Comparison of ENCODE assay signal across 8 mouse cellular contexts in genomic region chr17:35994175-35994878, GRCm38 (mm10). TPM values are rescaled to one million over a fixed set of nuclear protein-coding genes. Genes with fewer than 3 reads are reported as not detected.
DNase-seq lines count a peak whose midpoint lies in the region; ATAC-seq and TF ChIP-seq lines count a peak whose summit lies in the region.

No protein-coding gene starts in this region.

- 0 out of 2 replicates have a peak overlapping the region, but pooled peaks have one; percentile 1 for H3K27ac ChIP-seq in heart, embryonic 12.5 days (ENCODE audit: poor library complexity, severe bottlenecking)
- H3K27ac ChIP-seq in kidney, embryonic 16.5 days (ENCODE audit: low read length), result 0 out of 2 replicates have a peak overlapping the region, but pooled peaks have one; percentile 39
- H3K27ac ChIP-seq in liver, adult 2 months (replicated peaks; ENCODE audit: insufficient read depth, low read depth, low read length), result peak overlapping the region; percentile 68

- H3K79me2 ChIP-seq in C2C12 (ENCODE audit: control insufficient read depth, insufficient read depth) (peaks cover 45% of the 10 kb centered on the region), myocyte (ENCODE audit: control insufficient read depth, insufficient read depth) (peaks cover 41% of the 10 kb centered on the region)
- H3K79me2 ChIP-seq in liver, adult 2 months (ENCODE audit: control insufficient read depth, insufficient read depth, low read length), result peaks cover 4% of the 10 kb centered on the region; the same call in 1 of the 2 replicates

- TF ChIP-seq CTCF in C2C12 (IDR thresholded peaks at IDR 0.05; ENCODE audit: control insufficient read depth, insufficient read depth, insufficient read length), result no peak
- no peak for TF ChIP-seq CTCF in brain, embryonic 14.5 days (IDR thresholded peaks at IDR 0.05; ENCODE audit: borderline replicate concordance, extremely low read depth, insufficient read depth, insufficient read length)
- TF ChIP-seq CTCF in liver, adult 2 months (IDR thresholded peaks at IDR 0.05; ENCODE audit: low read depth, low read length), result no peak

- H3K36me3 ChIP-seq in C2C12 (ENCODE audit: control insufficient read depth, insufficient read depth), result no peaks in the 10 kb centered on the region
- peaks cover 6% of the 10 kb centered on the region for H3K36me3 ChIP-seq in erythroblast, embryonic 14.5 days (ENCODE audit: control insufficient read depth)
- peaks cover 4% of the 10 kb centered on the region for H3K36me3 ChIP-seq in heart, embryonic 12.5 days
- peaks cover 4% of the 10 kb centered on the region for H3K36me3 ChIP-seq in kidney, embryonic 16.5 days (ENCODE audit: insufficient read depth, low read length)
- no peaks in the 10 kb centered on the region for H3K36me3 ChIP-seq in liver, adult 2 months (ENCODE audit: control insufficient read depth, insufficient read depth, low read length)
- no peaks in the 10 kb centered on the region for H3K36me3 ChIP-seq in myocyte (ENCODE audit: control insufficient read depth, insufficient read depth)

- H3K4me3 ChIP-seq in C2C12 (ENCODE audit: insufficient read depth, poor library complexity, severe bottlenecking) (peak overlapping the region; percentile 49), myocyte (peak overlapping the region; percentile 74)
- peak overlapping the region; percentile 83 for H3K4me3 ChIP-seq in erythroblast, embryonic 14.5 days (replicated peaks)
- peak overlapping the region; percentile 65 for H3K4me3 ChIP-seq in heart, embryonic 12.5 days
- H3K4me3 ChIP-seq in kidney, embryonic 16.5 days (ENCODE audit: low read length), result peak overlapping the region; percentile 62
- peak overlapping the region; percentile 55 for H3K4me3 ChIP-seq in liver, adult 2 months (ENCODE audit: insufficient read depth, low read depth, low read length)

- H3K9ac ChIP-seq in heart, embryonic 12.5 days, result peak overlapping the region; percentile 71
- peak overlapping the region; percentile 65 for H3K9ac ChIP-seq in kidney, embryonic 16.5 days (replicated peaks; ENCODE audit: low read length)
- H3K9ac ChIP-seq in liver, adult 2 months (ENCODE audit: low read depth, low read length), result peak overlapping the region; percentile 67

- peak; percentile 36; the same call in 1 of the 2 replicates for TF ChIP-seq POLR2A in brain, embryonic 14.5 days (IDR thresholded peaks at IDR 0.05; ENCODE audit: borderline replicate concordance, extremely low read depth, insufficient read depth, insufficient read length, poor library complexity, severe bottlenecking)
- TF ChIP-seq POLR2A in liver, adult 2 months (IDR thresholded peaks at IDR 0.05; ENCODE audit: extremely low read depth, insufficient read depth, low read length), result peak; percentile 67
- peak; percentile 82 for TF ChIP-seq POLR2A in myocyte (IDR thresholded peaks at IDR 0.05; ENCODE audit: insufficient read length, low read depth)

- H3K4me2 ChIP-seq in heart, embryonic 12.5 days, result peak overlapping the region; percentile 88
- peak overlapping the region; percentile 80 for H3K4me2 ChIP-seq in kidney, embryonic 16.5 days (replicated peaks; ENCODE audit: low read depth, low read length)
- peak overlapping the region; percentile 83 for H3K4me2 ChIP-seq in myocyte (ENCODE audit: low read depth)

- peak overlapping the region; percentile 58 for H3ac ChIP-seq in C2C12 (ENCODE audit: control insufficient read depth, insufficient read length, low read depth)
- no peak overlapping the region for H3ac ChIP-seq in myocyte (ENCODE audit: control insufficient read depth, insufficient read length)

- H3K27me3 ChIP-seq in C2C12 (ENCODE audit: control insufficient read depth, insufficient read depth, insufficient read length) (no peaks in the 10 kb centered on the region), myocyte (ENCODE audit: control insufficient read depth, insufficient read depth, insufficient read length) (no peaks in the 10 kb centered on the region)
- H3K27me3 ChIP-seq in erythroblast, embryonic 14.5 days (ENCODE audit: control insufficient read depth), result no peaks in the 10 kb centered on the region
- no peaks in the 10 kb centered on the region for H3K27me3 ChIP-seq in heart, embryonic 12.5 days (replicated peaks)
- no peaks in the 10 kb centered on the region for H3K27me3 ChIP-seq in kidney, embryonic 16.5 days (ENCODE audit: insufficient read depth, low read length)
- H3K27me3 ChIP-seq in liver, adult 2 months (ENCODE audit: control insufficient read depth, insufficient read depth, low read length), result no peaks in the 10 kb centered on the region

- peak; percentile 95 for DNase-seq in brain, embryonic 14.5 days (ENCODE audit: low read depth)
- peak; percentile 86 for DNase-seq in liver, adult 2 months (ENCODE audit: extremely low read depth, low read depth, low spot score)
- peak; percentile 82 to 87 for DNase-seq in spleen, postnatal 4 days (ENCODE audit: low spot score in 2 of 2)

- H3K9me3 ChIP-seq in erythroblast, embryonic 14.5 days (ENCODE audit: control insufficient read depth, low read length), result no peaks in the 10 kb centered on the region
- no peaks in the 10 kb centered on the region for H3K9me3 ChIP-seq in heart, embryonic 12.5 days (replicated peaks)
- no peaks in the 10 kb centered on the region for H3K9me3 ChIP-seq in kidney, embryonic 16.5 days (ENCODE audit: low read length)

- 3% methylated on average over 31 of the region's 31 CpGs for WGBS in heart, embryonic 12.5 days
- 3% methylated on average over 31 of the region's 31 CpGs for WGBS in kidney, embryonic 16.5 days
- under 1% methylated on average over 31 of the region's 31 CpGs for WGBS in liver, adult 2 months

- ATAC-seq in heart, embryonic 12.5 days (ENCODE audit: insufficient number of reproducible peaks, low FRiP score), result peak; percentile 62
- peak; percentile 62; the same call in 1 of the 2 replicates for ATAC-seq in kidney, embryonic 16.5 days (ENCODE audit: low FRiP score, low TSS enrichment)

- peaks cover 61% of the 10 kb centered on the region for H3K4me1 ChIP-seq in erythroblast, embryonic 14.5 days (ENCODE audit: control insufficient read depth)
- peaks cover 16% of the 10 kb centered on the region for H3K4me1 ChIP-seq in heart, embryonic 12.5 days (replicated peaks)
- peaks cover 8% of the 10 kb centered on the region for H3K4me1 ChIP-seq in kidney, embryonic 16.5 days (ENCODE audit: insufficient read depth, low read length)
- H3K4me1 ChIP-seq in liver, adult 2 months (ENCODE audit: control insufficient read depth, insufficient read depth, low read length), result peaks cover 7% of the 10 kb centered on the region

- peaks cover 30% of the 10 kb centered on the region for H3K79me3 ChIP-seq in C2C12 (ENCODE audit: low read depth)

TF ChIP-seq in C2C12, 6 proteins besides CTCF, POLR2A, EP300 and RAD21 (continues in another document):
- no peak for TF ChIP-seq MYOD1 (IDR thresholded peaks at IDR 0.05; ENCODE audit: control insufficient read depth, insufficient read length, low read depth)

TF ChIP-seq in myocyte, 11 proteins besides CTCF, POLR2A, EP300 and RAD21 (continues in another document):
- TF ChIP-seq REST (IDR thresholded peaks at IDR 0.05; ENCODE audit: insufficient read depth, insufficient read length), result no peak
- peak; percentile 85 for TF ChIP-seq POLR2AphosphoS2 (IDR thresholded peaks at IDR 0.05; ENCODE audit: insufficient read length, low read depth)

RNA-seq across cellular contexts. Expression of gene Prr3, which starts 14.3 kb away (rescaled TPM):
- 13.7 TPM for polyA plus RNA-seq in C2C12 (2012; fragmentation: generic; extraction: Trizol)
- polyA plus RNA-seq in brain, embryonic 14.5 days (2012; rRNA removed), result 72.1 and 81.6 TPM in 2 replicates
- 0.18 and 0.30 TPM in 2 replicates for polyA plus RNA-seq in erythroblast, embryonic 14.5 days (2012)
- polyA plus RNA-seq in heart, embryonic 12.5 days (2016; fragmentation: Nextera tagmentation; extraction: Ambion mirVana), result 17.6 and 18.5 TPM in 2 replicates
- 46.6 and 47.9 TPM in 2 replicates for polyA plus RNA-seq in kidney, embryonic 16.5 days (2015; fragmentation: Nextera tagmentation; extraction: Ambion mirVana)
- total RNA-seq in liver, adult 2 months (2014; rRNA removed), result 1.8 and 2.9 TPM in 2 replicates
- 5.0 and 8.3 TPM in 2 replicates for polyA plus RNA-seq in liver, adult 2 months (2012; rRNA removed)
- polyA plus RNA-seq in myocyte (2012; fragmentation: generic; extraction: Trizol), result 14.1 TPM

RNA-seq across cellular contexts. Expression of gene Gnl1, which starts 14.7 kb away (rescaled TPM):
- polyA plus RNA-seq in C2C12 (2012; fragmentation: generic; extraction: Trizol) (71.7 TPM), myocyte (2012; fragmentation: generic; extraction: Trizol) (64.1 TPM)
- 31.2 and 52.4 TPM in 2 replicates for polyA plus RNA-seq in brain, embryonic 14.5 days (2012; rRNA removed)
- polyA plus RNA-seq in erythroblast, embryonic 14.5 days (2012), result 1.5 and 1.9 TPM in 2 replicates
- polyA plus RNA-seq in heart, embryonic 12.5 days (2016; fragmentation: Nextera tagmentation; extraction: Ambion mirVana), result 39.8 and 42.4 TPM in 2 replicates
- polyA plus RNA-seq in kidney, embryonic 16.5 days (2015; fragmentation: Nextera tagmentation; extraction: Ambion mirVana), result 55.7 and 57.8 TPM in 2 replicates
- total RNA-seq in liver, adult 2 months (2014; rRNA removed), result 8.8 and 9.3 TPM in 2 replicates
- polyA plus RNA-seq in liver, adult 2 months (2012; rRNA removed), result 8.4 and 8.9 TPM in 2 replicates

RNA-seq across cellular contexts. Expression of gene Abcf1, which starts 24.8 kb away (rescaled TPM):
- 82.6 TPM for polyA plus RNA-seq in C2C12 (2012; fragmentation: generic; extraction: Trizol)
- polyA plus RNA-seq in brain, embryonic 14.5 days (2012; rRNA removed), result 78.3 and 89.3 TPM in 2 replicates
- 14.0 and 24.6 TPM in 2 replicates for polyA plus RNA-seq in erythroblast, embryonic 14.5 days (2012)
- polyA plus RNA-seq in heart, embryonic 12.5 days (2016; fragmentation: Nextera tagmentation; extraction: Ambion mirVana), result 73.9 and 76.5 TPM in 2 replicates
- 80.7 and 95.8 TPM in 2 replicates for polyA plus RNA-seq in kidney, embryonic 16.5 days (2015; fragmentation: Nextera tagmentation; extraction: Ambion mirVana)
- total RNA-seq in liver, adult 2 months (2014; rRNA removed), result 24.1 and 24.6 TPM in 2 replicates
- 41.1 and 43.2 TPM in 2 replicates for polyA plus RNA-seq in liver, adult 2 months (2012; rRNA removed)
- polyA plus RNA-seq in myocyte (2012; fragmentation: generic; extraction: Trizol), result 90.1 TPM

RNA-seq across cellular contexts. Expression of gene H2-T24, which starts 26.0 kb away (rescaled TPM):
- polyA plus RNA-seq in C2C12 (2012; fragmentation: generic; extraction: Trizol), result 0.16 TPM
- 0.08 and 0.19 TPM in 2 replicates for polyA plus RNA-seq in brain, embryonic 14.5 days (2012; rRNA removed)
- polyA plus RNA-seq in erythroblast, embryonic 14.5 days (2012), result 0.91 and 0.98 TPM in 2 replicates
- polyA plus RNA-seq in heart, embryonic 12.5 days (2016; fragmentation: Nextera tagmentation; extraction: Ambion mirVana), result 3.4 and 3.9 TPM in 2 replicates
- 2.2 and 3.1 TPM in 2 replicates for polyA plus RNA-seq in kidney, embryonic 16.5 days (2015; fragmentation: Nextera tagmentation; extraction: Ambion mirVana)
- 4.9 and 5.3 TPM in 2 replicates for total RNA-seq in liver, adult 2 months (2014; rRNA removed)
- polyA plus RNA-seq in liver, adult 2 months (2012; rRNA removed), result 1.9 and 2.1 TPM in 2 replicates
- 0.47 TPM for polyA plus RNA-seq in myocyte (2012; fragmentation: generic; extraction: Trizol)

RNA-seq across cellular contexts. Expression of gene H2-T23, which starts 38.3 kb away (rescaled TPM):
- polyA plus RNA-seq in C2C12 (2012; fragmentation: generic; extraction: Trizol) (7.0 TPM), myocyte (2012; fragmentation: generic; extraction: Trizol) (13.6 TPM)
- polyA plus RNA-seq in brain, embryonic 14.5 days (2012; rRNA removed), result 5.4 and 9.9 TPM in 2 replicates
- polyA plus RNA-seq in erythroblast, embryonic 14.5 days (2012), result 3.7 and 5.0 TPM in 2 replicates
- 4.7 and 5.2 TPM in 2 replicates for polyA plus RNA-seq in heart, embryonic 12.5 days (2016; fragmentation: Nextera tagmentation; extraction: Ambion mirVana)
- polyA plus RNA-seq in kidney, embryonic 16.5 days (2015; fragmentation: Nextera tagmentation; extraction: Ambion mirVana), result 4.5 and 5.9 TPM in 2 replicates
- 291 and 323 TPM in 2 replicates for total RNA-seq in liver, adult 2 months (2014; rRNA removed)
- 423 and 492 TPM in 2 replicates for polyA plus RNA-seq in liver, adult 2 months (2012; rRNA removed)

Comparison
In these comparisons a context has a peak if more than half of its experiments do, and no peak if none do; other contexts are left out.
1. Peak in every context shown above with its lines: DNase-seq, ATAC-seq, H3K4me3 ChIP-seq and H3K27ac ChIP-seq.
2. H3K27ac ChIP-seq: peak in every context shown above with its lines; median percentile 68 in liver, adult 2 months; 39 in kidney, embryonic 16.5 days; 1 in heart, embryonic 12.5 days.